Mouse (Mus musculus): ENCODE data around the gene Pdzd7. TPM values are rescaled to one million over a fixed set of nuclear protein-coding genes. Genes with fewer than 3 reads are reported as not detected.

Pdzd7 gene
- 1 to 10 TPM; 5.2 to 6.1 TPM for total RNA-seq (2021)
- long read RNA-seq, experiment 1, partial matches to known transcripts = 2 of 6 reads
- long read RNA-seq, experiment 1, other reads (novel, unspliced or antisense) = 4 of 6 reads
- long read RNA-seq, experiment 2, partial matches to known transcripts = 2 of 2 reads
- long read RNA-seq, experiment 2, other reads (novel, unspliced or antisense) = 0 of 2 reads

DNA sequence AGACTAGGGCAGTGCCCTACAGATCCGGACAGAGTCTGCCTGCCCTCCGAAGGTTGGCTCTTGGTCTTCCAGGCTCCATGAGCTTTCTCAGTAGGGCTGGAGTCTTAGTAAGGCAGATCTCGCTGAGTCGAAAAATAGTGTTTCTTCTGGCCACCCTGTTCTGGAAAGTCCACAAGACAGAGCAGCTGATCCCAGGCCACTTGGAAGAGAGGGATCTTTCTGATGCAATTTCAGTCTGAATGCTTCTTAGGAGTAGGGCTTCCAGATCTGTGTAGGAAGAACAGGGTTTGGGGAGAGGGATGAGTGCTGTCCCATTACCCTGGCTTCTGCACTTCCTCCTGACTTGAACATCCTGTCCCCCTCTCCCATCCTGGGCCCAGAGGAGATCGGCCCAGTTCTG lies at the start of gene Pdzd7:
TSS of gene Pdzd7 (minus strand) at position 67 of the 400 bp plus-strand sequence.
- peak within 1 kb of the TSS; percentile 62 for H3K4me3 ChIP-seq
- TF ChIP-seq CTCF (IDR thresholded peaks at IDR 0.05) = no peak
- H3K27ac ChIP-seq = peak within 1 kb of the TSS; percentile 98
- intact Hi-C loops (cut with DNase I) = no loop called here
- no peak for DNase-seq (ENCODE audit: extremely low spot score in 1 of 2, low spot score in 2 of 2)

DNA sequence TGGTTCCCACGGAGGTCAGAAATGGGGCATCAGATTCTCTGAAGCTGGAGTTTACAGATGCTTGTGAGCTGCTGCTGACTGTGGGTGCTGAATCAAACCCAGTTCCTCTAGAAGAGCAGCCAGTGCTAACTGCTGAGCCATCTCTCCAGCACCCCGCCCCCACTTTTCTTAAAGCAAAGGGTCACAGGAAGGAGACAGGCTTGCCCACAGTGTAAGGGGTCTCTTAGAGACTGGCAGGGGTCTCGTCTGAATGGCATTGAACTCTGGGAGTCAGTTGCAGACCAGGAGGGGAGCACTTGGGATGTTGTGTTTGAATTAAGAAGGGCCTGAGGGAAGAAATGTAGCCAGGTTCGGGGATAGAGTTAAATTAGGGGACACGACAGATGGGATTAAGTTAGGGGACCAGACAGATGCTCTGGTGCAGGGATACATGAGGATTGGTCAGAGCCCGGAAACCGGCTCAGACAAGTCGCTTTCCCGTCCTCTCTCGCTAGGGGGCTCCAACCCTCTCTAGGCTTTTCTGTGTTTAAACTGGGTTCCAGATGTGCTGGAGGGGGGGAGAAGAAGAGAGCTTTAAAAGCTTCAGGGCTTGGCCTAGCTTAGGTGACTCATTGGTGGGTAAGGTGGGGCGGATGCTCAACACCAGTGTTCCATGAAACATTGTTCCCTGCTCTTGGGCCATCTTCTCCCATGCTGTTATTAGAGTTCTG lies 36.5 kb upstream of the Pdzd7 start:
- DNase-seq (ENCODE audit: extremely low spot score in 1 of 2, low spot score in 2 of 2) = no peak
- Histone ChIP-seq H3K27ac (no peak overlapping the region), H3K4me3 (no peak overlapping the region)
- intact Hi-C loops (cut with DNase I) = loop anchor here (2.0 kb wide), 1 partner anchor 77 kb away; no protein-coding TSS in a partner anchor
- peak; percentile 69 for TF ChIP-seq CTCF (IDR thresholded peaks at IDR 0.05)

DNA sequence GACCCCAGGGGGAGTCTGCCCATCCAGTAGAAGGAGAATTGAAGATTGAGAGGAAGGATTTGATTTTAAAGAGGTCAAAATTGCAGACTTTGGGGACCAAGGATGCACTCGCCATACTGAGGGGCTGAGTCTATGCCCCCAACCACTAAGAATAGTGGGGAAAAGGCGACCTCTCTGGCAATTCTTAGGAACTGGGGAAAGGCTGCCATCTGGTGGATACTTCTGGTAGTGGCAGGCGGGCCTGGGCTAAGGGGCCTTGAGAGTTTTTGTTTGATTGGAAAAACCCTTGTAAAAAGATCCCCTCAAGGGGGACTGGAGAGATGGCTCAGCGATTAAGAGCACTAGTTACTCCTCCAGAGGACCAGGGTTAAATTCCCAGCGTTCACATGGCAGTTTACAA lies 35.8 kb upstream of the Pdzd7 start:
- Histone ChIP-seq H3K4me3 (no peak overlapping the region), H3K27ac (no peak overlapping the region)
- intact Hi-C loops (cut with DNase I) = loop anchor here (2.0 kb wide), 1 partner anchor 78 kb away; no protein-coding TSS in a partner anchor
- DNase-seq (ENCODE audit: extremely low spot score in 1 of 2, low spot score in 2 of 2) = peak; percentile 48 to 74
- TF ChIP-seq CTCF (IDR thresholded peaks at IDR 0.05) = peak; percentile 97

DNA sequence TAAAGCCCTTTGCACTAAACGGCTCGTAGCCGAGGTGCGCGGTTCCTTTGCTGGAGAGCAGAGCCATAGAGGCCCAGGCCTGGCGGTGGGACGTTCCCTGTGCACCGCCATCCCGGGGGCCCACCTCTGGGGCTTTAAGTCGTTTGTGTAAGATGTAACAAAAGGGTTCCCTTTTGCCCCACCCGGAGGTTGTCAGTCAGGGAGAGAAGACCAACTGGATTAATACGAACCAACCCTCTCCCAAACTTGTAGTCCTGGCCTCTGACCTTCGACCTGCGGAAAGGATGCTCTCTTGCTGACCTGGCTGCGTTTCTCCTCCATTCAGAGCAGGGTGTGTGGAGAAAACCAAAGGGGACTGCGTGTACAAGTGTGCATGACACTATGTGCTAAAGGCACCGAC lies 35.2 kb upstream of the Pdzd7 start:
- Histone ChIP-seq H3K4me3 (peak overlapping the region; percentile 28), H3K27ac (no peak overlapping the region)
- no peak for DNase-seq (ENCODE audit: extremely low spot score in 1 of 2, low spot score in 2 of 2)
- no peak for TF ChIP-seq CTCF (IDR thresholded peaks at IDR 0.05)
- intact Hi-C loops (cut with DNase I) = loop anchor here (2.0 kb wide), 1 partner anchor 78 kb away; no protein-coding TSS in a partner anchor

GRCm38 (mm10) chr19:45079769-45080515 lies 34.4 kb upstream of the Pdzd7 start:
- intact Hi-C loops (cut with DNase I) = loop anchor here (2.0 to 10.0 kb wide), 5 partner anchors 79 to 465 kb away; partner anchors contain the start of gene Btrc
- H3K27ac ChIP-seq = peak overlapping the region; percentile 24; the same call in 1 of the 2 replicates

GRCm38 (mm10) chr19:45078971-45079764 lies 33.7 kb upstream of the Pdzd7 start:
- no peak for DNase-seq (ENCODE audit: extremely low spot score in 1 of 2, low spot score in 2 of 2)
- peak; percentile 33 for TF ChIP-seq CTCF (IDR thresholded peaks at IDR 0.05)
- no peak overlapping the region; the same call in 1 of the 2 replicates for H3K27ac ChIP-seq

More at GRCm38 (mm10) chr19:45079769-45080515, 34.4 kb upstream of the Pdzd7 start:
- no peak for TF ChIP-seq CTCF (IDR thresholded peaks at IDR 0.05)
- peak overlapping the region; percentile 28 for H3K4me3 ChIP-seq
- peak; percentile 47 to 65 for DNase-seq (ENCODE audit: extremely low spot score in 1 of 2, low spot score in 2 of 2)

DNA sequence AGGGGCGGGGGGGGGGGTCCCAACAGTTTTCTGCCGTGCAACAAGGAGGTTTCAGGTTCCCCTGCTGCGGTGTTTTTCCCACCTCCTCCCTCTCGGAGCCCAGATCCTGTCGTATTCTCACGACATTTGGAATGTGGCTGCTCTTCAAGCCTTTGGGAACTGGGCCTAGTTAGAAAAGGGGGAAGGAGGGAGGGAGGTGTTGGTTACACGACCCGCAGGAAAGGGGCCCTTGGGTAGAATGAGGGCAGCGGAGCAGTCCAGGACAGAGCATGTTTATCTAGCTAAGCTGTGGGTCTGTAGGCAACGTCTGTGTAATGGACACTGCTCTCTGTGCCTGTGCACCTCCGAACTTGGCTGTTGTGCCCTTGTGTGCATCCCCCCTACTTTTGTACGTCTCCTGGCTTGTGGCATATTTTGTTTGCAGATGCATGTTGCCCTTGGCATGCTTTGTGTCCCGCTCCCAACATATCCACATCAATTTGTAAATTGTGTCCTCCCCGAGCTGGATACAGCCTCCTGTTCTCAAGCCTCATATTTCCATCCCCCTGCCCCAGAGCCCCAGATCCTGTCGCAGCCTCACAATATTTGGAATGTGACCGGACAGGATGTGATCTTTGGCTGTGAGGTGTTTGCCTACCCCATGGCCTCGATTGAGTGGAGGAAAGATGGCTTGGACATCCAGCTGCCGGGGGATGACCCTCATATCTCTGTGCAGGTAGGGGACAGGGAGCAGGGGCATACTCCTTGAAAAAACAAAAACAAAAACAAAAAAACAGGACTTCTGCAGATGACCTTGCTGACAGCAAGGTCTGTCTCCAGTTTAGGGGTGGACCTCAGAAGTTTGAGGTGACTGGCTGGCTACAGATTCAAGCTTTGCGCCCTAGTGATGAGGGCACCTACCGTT lies 32.5 kb upstream of the Pdzd7 start:
- DNase-seq (ENCODE audit: extremely low spot score in 1 of 2, low spot score in 2 of 2) = peak in 1 of 2 experiments; percentile 13
- Histone ChIP-seq H3K4me3 (no peak overlapping the region), H3K27ac (no peak overlapping the region)
- no peak for TF ChIP-seq CTCF (IDR thresholded peaks at IDR 0.05)
- intact Hi-C loops (cut with DNase I) = loop anchor here (5.0 to 10.0 kb wide), 4 partner anchors 154 to 467 kb away; partner anchors contain the start of gene Btrc

More at GRCm38 (mm10) chr19:45078971-45079764, 33.7 kb upstream of the Pdzd7 start:
- H3K4me3 ChIP-seq = peak overlapping the region; percentile 28
- intact Hi-C loops (cut with DNase I) = loop anchor here (5.0 to 10.0 kb wide), 4 partner anchors 153 to 466 kb away; partner anchors contain the start of gene Btrc

DNA sequence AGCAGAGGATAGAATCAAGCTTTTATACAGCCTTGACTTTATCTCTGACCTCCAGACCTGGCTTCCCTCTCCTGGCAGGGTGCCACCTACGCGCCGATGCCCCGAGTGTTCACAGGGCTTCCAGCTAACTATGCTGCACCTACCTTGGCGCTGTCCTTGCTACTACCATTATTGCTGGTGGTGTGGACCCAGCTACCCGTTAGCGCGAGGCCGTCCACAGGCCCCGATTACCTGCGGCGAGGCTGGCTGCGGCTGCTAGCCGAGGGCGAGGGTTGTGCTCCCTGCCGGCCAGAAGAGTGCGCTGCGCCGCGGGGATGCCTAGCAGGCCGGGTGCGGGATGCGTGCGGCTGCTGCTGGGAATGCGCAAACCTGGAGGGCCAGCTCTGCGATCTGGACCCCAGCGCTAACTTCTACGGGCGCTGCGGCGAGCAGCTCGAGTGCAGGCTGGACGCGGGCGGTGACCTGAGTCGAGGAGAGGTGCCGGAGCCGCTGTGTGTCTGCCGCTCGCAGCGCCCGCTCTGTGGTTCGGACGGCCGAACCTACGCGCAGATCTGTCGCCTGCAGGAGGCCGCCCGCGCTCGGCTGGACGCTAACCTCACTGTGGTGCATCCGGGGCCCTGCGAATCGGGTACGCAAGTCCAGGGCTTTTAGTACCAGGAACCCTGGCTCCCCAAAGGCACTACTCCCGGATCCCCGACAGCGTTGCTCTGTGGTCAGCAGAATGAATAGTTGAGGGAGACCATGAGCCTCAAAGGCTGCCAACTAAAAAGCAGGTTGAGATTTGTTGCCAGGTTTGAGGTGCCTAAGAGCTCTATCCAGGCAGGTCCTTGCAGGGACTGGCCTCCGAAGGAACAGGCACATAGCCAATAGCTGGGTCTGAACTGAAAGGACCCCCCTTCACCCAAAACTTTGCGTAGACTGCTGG lies 31.3 kb upstream of the Pdzd7 start:
- H3K4me3 ChIP-seq = peak overlapping the region; percentile 45
- intact Hi-C loops (cut with DNase I) = loop anchor here (5.0 to 10.0 kb wide), 4 partner anchors 155 to 468 kb away; partner anchors contain the start of gene Btrc
- peak; percentile 53 for TF ChIP-seq CTCF (IDR thresholded peaks at IDR 0.05)
- peak overlapping the region; percentile 53 for H3K27ac ChIP-seq
- peak in 1 of 2 experiments; percentile 52 for DNase-seq (ENCODE audit: extremely low spot score in 1 of 2, low spot score in 2 of 2)

DNA sequence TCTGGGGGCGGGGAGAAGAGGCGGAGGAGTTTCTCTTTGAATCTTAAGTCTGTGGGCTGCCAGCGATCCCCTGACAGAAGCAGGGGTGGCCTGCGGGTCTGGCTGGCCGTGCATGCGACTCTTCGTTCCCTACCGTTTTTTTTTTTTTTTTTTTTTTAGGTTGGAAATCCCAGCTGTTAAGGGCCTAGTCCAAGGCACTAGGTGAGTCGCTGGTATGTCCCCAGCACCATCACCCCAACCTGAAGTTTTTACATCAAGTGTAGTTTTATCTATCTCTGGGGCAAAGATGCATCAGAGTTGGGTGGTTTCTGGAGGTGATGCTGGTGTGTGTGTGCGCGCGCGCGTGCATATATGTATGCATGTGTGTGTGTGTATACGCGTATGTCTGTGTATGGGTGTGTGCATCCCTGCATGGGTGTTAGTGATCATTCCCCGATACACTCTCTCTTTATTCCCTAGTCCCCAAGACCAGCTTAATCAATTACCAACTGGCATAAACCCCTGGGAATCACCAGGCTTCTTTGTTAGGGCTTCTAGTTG lies 30.6 kb upstream of the Pdzd7 start:
- Histone ChIP-seq H3K4me3 (peak overlapping the region; percentile 95), H3K27ac (peak overlapping the region; percentile 98; the same call in 1 of the 2 replicates)
- intact Hi-C loops (cut with DNase I) = loop anchor here (5.0 to 10.0 kb wide), 4 partner anchors 156 to 469 kb away; partner anchors contain the start of gene Btrc
- no peak for DNase-seq (ENCODE audit: extremely low spot score in 1 of 2, low spot score in 2 of 2)
- TF ChIP-seq CTCF (IDR thresholded peaks at IDR 0.05) = no peak
